Mouse (Mus musculus) embryo, embryonic 11.5 days (tissue): Measurements from ENCODE around the gene Uroc1.
A peak's percentile ranks its signal among the peaks of the same experiment; 100 is the strongest.

Experiments
- DNase-seq: peaks from one replicate; pipeline ENCODE4 v3.0.0-alpha.2; 2012; ENCODE audit warnings: low read depth, low spot score

Uroc1 gene

DNA sequence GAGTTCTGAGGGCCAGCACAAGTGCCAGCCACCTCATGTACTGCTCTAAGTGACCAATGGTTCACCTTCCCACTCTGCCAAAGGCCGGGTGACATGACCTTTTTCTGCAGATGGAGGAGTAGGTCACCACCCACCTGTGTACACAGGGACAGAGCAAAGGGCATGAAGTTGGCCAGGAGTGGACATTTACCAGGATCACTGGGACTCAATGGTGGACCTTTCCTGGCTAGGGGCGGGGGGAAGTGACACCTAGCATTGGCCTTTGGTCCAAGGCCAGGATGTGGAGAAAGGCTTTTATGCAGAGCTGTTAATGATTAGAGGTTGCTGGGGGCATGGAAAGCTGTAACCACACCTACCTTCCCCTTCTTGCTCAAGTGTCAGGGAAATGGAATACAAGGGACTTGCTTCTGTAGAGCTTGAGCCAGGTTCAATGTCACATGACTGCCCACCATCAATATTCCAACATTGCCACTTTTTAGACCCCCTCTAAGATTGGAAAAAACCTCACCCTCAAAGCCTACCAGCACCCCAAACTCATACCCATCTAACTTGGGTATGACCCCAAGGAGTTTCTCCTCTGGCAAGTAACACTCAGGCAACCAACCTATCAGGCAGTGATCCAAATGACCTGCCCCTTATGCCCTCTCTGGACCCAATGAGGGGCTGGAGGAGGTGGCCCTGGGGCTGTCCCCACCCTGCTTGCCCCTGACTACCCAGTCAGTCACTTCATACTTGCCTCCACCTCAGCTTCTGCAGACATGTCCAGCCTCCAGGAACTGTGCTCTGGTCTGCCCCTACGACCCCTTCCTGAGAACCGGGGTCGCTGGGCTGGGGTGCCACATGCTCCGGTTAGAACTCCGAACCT is at the start of gene Uroc1:
Gene Uroc1 (plus strand): TSS at position 724 of the 865 bp plus-strand sequence.
- no peak for DNase-seq

DNA sequence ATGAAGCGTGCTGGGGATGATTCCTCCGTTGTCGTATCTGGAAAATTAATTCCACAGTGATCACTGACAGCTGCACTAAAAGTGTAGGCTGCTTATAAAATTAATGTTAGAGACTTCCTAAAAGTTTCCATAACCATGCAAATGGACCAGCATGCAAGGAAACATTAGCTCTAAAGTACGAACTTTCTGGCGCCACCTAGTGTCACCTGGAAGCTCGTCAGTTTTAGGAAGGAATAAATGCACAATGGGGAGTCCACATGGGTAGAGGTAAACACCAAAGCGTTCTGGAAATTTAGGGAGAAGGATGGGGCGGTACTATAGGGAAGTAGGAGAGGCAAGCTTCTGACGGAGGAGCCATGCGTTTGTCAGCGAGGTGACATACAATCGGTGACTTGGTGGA is 44.8 kb upstream of the Uroc1 start:
- peak; percentile 5 for DNase-seq

DNA sequence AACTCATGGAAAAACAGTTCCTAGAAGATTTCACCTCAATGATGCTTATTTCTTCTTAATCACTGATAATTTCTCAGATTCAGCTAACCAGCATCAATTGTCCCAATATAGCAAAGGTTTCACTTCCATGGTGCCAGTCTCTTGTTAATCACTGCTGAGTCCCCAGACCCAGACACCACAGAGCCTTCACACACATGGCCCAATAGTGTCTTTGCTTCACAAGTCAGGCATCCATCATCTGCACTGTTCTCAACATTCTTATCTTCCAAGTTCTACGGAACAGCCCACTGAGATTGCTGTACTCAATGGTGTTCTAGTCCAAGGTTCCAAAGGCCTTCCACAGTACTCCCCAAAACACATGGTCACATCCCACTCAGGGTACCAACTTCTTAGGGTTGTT is 32.2 kb upstream of the Uroc1 start, which contains the start of gene BC048671:
Gene BC048671 (plus strand): TSS at position 301 of the 400 bp plus-strand sequence.
- DNase-seq, result no peak

DNA sequence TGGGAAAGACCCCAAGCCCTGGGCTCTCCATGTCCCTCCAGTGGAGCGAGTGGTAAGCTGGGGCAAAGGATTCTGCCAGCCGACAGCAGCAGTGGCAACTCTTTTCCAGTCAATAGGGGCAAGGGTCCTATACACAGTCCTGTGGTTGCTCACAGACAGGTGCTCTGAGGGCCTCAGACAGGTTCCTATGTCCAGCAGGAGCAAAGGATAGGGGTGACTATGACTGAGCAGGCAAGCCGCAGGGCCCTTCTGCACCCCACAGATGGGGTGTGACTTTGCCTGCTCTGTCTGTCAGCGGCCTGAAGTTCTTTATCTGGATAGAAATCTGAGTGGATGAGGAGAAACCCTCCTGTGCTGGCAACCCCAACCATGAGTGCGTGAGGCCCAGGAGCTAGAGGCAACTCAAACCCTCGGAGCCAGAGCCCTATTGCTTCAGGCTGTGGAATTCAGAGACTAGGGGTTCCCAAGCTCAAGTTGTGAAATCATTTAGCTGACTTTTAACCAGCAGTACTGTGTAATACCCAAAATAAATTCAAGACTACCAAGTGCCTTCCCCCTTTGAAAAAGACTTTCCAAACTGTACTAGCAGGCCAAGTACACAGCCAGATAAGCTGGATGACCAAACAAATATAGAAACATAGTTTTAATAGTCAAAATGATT is 26.6 kb upstream of the Uroc1 start:
- no peak for DNase-seq

DNA sequence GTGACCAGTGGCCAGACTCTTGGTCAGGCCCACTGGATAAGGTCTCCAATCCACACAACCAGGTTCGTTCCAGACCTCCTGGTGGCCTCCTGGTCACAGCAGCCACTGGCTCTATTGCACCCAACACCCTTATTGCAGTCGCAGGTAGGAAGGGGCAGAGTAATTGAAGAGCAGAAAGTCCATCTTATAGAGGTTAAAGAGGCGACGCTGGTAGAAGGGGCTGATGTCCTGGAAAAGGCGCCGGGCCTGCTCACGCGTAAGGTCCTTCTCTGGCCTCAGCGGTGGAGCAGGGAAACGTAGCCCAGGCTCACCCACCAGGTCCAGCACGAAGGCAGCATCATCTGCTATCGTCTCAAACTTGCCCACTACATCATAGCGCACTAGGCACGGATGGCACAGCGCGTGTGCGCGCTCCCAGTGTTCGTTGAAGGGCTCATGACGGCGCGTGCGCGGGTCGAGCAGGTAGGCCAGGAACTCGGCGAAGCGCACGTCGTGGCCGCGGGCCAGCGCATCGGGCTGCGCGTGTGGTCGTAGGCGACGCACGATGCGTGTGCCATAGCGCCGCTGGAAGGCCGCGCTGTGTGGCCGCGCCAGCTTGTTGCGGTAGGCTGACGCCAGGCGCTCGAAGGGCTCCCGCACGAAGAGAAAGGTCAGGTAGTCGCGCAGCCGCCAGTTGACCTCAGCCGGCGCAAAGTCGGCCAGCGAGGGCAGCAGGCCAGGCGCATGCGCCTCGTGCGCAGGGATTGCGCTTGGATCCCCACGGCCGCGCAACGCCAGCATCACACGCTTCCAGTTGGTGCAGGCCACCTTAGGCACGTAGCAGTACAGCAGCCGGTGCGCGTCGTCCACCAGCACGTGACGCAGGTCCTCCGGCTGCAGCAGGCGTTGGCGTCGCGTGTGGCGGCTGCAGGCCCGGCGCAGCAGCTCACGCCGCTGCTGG is 24.0 kb upstream of the Uroc1 start:
- no peak for DNase-seq

DNA sequence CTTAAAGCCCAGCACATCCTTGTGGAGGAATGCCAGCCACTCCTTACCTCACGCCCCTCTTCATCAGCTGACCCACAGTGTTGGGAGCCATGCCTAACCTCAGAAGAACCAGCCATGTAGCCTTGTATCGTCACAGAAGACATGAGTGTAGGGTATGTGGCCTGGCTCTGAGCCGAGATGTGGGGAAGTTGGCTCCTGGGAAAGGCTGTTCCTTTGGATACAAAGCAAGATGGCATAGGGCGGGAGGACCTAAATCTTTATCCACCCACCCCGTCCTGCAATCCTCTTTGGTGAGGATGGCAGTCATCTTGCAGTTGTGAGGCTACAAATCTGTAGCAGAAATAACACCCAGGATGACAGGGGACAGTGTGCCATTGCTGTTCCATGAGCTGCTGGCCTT is 17.1 kb upstream of the Uroc1 start:
- no peak for DNase-seq

DNA sequence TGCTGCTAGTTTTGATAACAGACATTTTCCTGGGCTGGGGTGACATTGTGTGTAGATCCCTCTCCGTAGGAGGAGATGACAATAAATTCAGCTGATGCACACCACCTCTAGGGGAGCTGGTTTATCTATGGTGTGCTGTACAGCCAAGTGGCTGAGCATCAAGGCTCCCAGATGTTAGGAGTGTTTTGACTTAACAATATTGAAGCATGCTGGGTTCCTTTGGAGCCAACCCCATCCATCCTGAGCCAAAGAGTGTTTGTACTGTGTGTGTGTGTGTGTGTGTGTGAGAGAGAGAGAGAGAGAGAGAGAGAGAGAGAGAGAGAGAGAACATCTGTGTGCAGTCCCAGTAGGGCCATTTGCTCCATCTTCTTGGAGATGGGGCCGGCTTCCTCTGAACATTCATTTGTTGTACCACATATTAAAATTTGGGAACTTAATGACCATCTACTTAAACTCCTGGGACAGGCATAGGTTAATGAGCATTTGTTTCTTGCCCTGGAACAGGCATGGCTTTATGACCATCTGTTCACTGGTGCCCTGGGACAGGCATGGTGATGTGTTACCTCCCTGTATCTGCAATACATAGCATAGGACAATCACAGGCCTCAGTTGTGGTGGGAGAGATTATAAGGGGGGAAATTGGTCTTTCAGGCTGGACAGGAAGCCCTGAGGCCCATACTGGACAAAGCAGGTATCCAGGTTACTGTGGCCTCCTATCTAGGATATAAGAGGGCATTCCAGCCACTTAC is 15.4 kb upstream of the Uroc1 start:
- no peak for DNase-seq

DNA sequence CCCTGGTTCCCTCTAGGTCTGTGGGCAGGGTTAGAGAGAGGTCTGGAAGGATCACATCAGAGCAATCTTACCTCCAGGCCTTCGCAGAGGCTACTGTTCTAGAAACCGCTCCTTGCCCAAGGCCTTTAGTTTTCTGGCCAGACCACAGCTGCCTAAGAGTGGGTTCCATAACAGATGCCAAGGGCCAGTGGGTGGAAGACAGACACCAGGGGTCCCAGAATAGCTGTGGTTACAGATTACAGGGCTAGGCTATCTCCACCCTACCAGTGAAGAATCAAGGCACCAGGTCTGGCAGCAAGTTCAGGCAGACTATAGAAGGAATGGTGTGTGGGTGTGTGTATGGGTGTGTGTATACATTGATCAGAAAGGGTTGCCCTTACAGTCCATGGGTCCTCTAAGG is 14.1 kb upstream of the Uroc1 start:
- DNase-seq, result no peak

DNA sequence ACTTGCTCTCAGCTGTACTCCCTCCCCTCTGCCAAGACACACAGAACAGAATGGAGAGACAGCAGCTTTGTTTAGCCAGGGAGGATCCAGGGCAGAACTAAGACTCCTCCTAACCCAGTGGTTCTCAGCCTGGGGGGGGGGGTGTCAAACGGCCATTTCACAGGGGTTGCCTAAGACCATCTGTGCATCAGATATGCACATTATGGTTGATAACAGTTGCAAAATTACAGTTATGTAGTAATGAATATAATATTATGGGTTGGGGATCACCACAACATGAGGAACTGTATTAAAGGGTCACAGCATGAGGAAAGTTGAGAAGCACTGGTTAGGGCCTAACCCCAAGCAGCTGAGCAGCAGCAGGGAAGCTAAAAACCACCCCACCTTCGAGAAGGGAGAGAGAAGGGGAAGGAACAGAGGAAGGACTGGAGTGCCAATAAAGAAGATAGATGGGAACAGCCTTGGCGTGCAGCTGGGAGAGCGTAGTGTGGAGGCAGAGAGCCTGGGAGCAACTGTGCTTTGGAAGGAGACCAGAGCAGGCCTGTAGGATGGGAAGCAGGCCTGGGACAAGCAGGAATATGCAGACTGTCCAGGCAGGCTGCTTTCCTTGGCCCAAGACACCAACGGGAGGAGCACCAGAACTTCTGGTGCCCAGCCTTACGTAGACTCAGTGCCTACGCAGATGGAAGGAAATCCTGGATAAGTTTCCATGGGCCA is 13.5 kb upstream of the Uroc1 start:
- DNase-seq, result no peak

DNA sequence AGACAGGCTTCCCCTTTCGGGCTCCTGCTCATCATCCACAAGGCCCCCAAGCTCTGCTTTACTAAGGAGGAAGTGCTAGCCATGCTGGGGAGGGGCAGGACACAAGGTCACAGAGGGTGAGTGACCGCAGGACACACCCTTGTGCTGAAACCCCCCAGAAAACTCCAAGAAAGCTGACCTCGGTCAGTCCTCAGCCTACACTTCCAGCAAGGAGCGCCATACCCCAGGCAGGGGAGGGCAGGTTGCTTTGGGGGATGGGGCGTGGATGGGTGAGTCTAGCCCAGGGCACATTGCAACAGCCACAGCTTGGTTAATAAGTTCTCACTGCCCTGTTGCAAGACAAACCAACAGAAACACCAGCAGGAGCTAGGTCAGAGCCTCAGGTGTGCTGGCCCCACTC is 12.7 kb upstream of the Uroc1 start:
- DNase-seq, result no peak

DNA sequence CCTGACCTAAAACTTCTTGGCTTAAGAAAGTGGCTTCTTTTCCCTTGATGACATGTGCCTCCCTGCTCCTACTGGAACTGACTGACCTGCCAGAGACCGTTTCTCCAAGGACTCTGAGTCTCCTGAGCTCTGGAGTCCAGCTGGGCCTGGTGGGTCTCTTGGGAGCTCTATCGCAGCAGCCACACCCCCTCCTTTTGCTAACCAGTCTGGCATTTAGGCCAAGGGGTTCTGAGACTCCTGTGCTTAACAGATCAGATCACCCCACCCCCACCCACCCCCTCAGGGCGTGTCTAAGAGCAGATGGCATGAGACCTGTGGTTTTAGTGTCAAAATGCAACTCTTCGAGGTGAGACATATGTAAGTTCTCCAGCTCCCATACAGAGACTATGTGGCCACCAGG is 11.3 kb upstream of the Uroc1 start:
- no peak for DNase-seq

DNA sequence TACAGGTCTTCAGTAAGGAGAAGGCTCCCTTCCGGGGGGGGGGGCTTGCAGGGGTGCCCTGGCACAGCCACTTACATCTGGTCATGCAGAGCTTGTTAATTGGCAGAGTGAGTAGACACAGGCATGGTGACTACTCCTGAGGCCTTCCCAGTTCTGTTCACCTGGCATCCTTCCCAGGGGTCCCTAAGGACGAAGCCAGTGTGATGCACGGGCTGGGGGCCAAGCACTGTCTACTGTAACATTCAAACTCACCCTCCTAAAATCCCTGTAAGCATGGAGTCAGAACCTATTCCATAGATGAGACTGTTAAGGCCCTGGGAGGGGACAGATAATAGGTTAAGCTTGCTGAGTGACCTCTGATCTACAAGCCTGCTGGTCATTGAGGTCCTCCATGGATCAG is 9.1 kb upstream of the Uroc1 start:
- DNase-seq, result no peak

DNA sequence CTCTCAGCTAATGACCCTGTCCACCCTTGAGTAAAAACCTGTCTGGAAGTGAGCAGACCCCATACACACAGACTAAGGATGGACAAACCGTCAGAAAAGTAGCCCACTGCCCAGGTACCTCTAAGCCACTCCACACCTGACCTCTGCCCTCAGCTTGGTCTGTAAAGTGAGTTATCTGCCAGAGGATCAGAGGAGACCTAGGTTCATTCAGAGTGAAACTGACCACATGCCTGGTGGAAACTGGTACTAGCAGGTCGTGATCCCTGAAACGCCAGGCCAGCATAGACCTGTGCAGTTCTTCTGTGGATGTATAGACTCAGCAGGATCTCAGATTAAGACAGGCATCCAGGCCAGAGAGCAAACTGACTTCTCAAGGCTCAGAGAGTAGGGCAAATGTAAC is 8.6 kb upstream of the Uroc1 start:
- no peak for DNase-seq

DNA sequence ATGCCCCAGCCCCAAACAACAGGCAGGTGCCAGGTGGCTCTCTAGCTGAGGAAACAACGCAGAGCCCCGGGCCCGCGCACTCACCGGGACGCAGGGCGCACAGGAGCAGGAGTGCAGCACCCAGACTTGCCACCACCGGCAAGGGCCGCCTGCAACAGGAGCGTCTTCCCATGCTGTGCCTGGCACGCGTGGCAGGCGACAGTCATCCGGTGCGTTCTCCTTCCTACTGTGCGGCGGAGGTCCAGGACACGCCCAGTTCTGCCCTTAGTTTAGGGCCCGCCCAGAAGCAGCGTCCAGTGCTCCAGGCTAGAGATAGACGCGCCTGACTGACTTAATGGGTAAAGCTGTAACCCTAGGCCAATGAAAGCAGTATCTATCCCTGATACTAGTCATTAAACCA is 8.1 kb upstream of the Uroc1 start, which contains the start of gene Chst13:
Gene Chst13 (minus strand): TSS at position 195 of the 400 bp plus-strand sequence.
- DNase-seq, result no peak

DNA sequence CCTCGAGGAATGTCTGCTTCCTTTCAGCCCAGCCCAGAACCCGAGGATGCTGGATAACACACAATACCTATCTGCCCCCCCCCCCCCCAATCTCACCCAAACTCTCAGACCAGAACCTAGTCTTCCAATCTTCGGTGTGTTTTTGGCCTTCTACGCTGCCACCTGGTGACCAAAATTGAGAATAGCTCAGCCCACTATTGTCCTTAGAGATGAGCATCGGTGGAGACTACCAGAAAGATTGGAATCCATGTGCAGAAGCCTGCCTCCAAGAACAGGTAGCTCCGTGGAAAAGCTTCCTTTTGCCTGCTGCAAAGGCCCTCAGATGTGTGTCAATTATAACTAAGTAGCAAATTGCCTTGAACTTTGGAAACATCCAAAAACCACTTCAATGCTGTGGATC is 5.4 kb upstream of the Uroc1 start:
- DNase-seq, result peak; percentile 9

DNA sequence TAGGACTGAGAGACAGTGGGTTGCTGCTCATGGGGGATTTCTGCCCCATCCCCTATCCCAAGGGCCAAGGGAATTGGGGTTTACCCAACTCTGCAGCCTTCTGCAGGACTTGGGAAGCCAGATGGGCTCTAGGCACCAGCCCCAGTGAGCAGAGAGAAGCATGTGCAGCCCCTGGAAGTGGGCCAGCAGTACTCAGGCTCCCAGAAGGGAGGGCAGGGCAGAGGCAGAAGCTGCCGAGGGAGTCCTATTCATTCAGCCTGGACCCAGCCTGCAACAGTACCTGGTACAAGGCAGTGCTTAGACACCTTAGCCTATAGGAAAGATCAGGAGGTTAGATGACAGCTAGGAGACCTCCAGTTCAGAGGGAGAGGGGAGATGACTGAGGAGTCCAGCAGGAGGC is 3.1 kb upstream of the Uroc1 start:
- no peak for DNase-seq

DNA sequence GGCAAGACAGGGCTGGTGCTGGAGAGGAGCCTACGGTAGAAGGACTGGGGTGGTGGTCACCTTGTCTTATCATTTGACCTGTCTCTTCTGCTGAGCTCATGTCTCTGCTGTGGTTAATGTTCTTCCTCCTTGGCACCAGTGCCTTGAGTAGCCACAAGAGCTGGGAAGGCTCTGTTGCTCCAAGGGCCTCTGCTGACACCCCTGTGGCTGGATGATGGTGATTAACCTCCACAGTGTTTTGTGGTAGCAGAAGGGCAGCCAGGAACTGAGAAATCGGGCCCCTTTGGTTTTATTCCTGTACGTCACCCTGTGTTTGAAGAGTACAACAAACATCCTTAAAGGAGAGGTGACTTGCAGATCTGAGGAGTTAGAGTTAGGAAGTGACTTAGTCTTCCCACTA is 1.2 kb downstream of the Uroc1 start:
- DNase-seq, result no peak

DNA sequence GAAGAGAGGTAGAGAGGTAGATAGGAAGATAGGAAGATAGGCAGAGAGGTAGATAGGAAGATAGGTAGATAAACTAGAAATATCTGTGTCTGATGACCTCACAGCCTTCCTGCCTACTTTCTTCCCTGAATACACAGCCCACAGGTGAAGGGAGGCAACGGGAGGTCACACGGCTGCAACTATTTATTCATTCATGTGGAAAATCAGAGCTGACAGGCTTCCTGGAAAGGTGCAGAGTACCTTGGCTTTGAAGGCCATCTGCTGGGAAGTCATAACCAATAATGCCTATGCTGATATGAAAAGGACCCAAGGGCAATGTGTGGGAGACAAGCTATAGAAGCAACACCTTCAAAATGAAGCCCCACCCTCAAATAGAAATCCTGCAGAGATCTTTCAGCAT is 9.3 kb downstream of the Uroc1 start:
- no peak for DNase-seq

DNA sequence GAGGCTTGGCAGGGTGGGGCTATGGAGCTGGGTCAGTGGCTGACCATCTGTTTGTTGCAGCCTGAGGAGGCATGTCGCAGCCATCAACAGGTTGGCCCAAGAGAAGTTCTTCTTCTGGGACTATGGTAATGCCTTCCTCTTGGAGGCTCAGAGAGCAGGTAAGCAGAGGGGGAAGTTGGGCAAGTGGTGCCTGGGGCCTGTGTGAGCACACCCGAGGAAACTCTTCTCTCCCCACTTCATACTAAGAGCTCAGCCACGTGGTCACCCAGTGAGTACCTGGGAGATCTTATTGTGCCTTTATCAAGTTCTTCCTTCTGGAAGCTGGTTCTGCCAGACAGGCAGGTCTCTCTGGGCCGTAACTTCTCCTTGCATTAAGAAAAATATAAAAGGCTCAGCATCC is 14.1 kb downstream of the Uroc1 start:
- DNase-seq, result no peak

DNA sequence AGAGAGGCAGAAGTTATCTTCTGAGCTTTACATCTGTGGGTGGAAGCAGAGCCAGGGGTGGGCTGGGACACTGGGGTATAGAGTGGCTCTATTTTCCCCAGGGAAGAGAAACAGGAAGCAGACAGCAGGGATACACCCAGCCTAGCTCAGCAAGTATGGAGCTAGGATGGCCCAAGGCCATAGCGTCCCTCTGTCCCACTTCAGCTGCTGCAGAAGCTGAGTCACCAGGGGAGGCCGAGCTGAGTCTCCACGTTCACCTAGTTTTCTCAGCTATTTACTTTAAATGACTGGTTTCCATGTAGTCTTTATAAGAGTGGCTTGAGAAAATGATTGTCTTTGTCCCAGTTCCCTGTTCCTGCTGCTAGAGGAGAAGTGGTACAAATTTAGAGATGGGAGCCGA is 15.4 kb downstream of the Uroc1 start:
- DNase-seq, result no peak

DNA sequence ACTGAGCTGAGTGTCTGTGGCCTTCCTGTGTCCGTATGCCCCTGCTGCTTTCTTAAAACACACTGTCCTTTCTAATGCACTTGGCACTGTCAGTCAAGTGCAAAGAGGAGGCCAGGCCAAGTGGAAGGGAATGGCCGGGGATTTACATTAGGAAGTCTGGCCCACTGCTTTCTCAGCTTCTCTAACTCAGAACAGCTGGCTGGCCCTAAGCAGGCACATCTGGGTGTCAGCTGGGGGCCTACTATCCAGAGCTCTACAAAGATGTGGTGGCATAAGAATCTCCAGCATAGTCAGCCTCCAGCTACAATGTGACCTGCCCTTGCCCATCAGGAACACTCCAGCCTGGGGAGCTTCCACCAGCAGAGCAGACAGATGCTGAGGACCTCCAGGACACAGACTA is 16.9 kb downstream of the Uroc1 start:
- no peak for DNase-seq
